Comparison of ENCODE assay signal across 14 mouse cellular contexts in genomic region chr16:34525205-34525604, GRCm38 (mm10). TPM values are rescaled to one million over a fixed set of nuclear protein-coding genes. Genes with fewer than 3 reads are reported as not detected.
DNase-seq lines count a peak whose midpoint lies in the region; ATAC-seq lines count a peak whose summit lies in the region.
"Had no signal": no experiment of that assay in that cellular context is flagged by ENCODE, and none has a peak within 500 bp of the region (broad histone marks: within the 10 kb centered on the region; RNA-seq: fewer than 3 reads in every experiment).

No protein-coding gene starts in this region.

- H3K9ac ChIP-seq in forebrain, embryonic 16.5 days (replicated peaks; ENCODE audit: low read depth, low read length): no peak overlapping the region
- H3K9ac ChIP-seq in forebrain, embryonic 12.5 days: no peak overlapping the region
- H3K9ac ChIP-seq: liver, embryonic 15.5 days had no signal

- no peaks in the 10 kb centered on the region for H3K9me3 ChIP-seq in forebrain, embryonic 16.5 days (ENCODE audit: control insufficient read depth, low read length)
- no peaks in the 10 kb centered on the region for H3K9me3 ChIP-seq in forebrain, embryonic 12.5 days
- no peaks in the 10 kb centered on the region for H3K9me3 ChIP-seq in heart, embryonic 10.5 days
- H3K9me3 ChIP-seq: limb, embryonic 10.5 days; liver, embryonic 15.5 days had no signal

- no peaks in the 10 kb centered on the region for H3K36me3 ChIP-seq in forebrain, embryonic 16.5 days (ENCODE audit: control insufficient read depth, insufficient read depth)
- H3K36me3 ChIP-seq in forebrain, embryonic 12.5 days (replicated peaks): no peaks in the 10 kb centered on the region
- H3K36me3 ChIP-seq in heart, embryonic 10.5 days: no peaks in the 10 kb centered on the region
- H3K36me3 ChIP-seq: limb, embryonic 10.5 days; liver, embryonic 15.5 days had no signal

- 65% methylated on average over 3 of the region's 3 CpGs for WGBS in forebrain, embryonic 16.5 days
- 79% methylated on average over 3 of the region's 3 CpGs for WGBS in forebrain, embryonic 12.5 days
- 15% methylated on average over 3 of the region's 3 CpGs for WGBS in heart, embryonic 10.5 days

- 0 out of 2 replicates have a peak overlapping the region, but pooled peaks have one; percentile 17 for H3K27ac ChIP-seq in forebrain, embryonic 16.5 days (ENCODE audit: low read length)
- no peak overlapping the region for H3K27ac ChIP-seq in forebrain, embryonic 12.5 days
- no peak overlapping the region for H3K27ac ChIP-seq in heart, embryonic 10.5 days
- H3K27ac ChIP-seq: limb, embryonic 10.5 days; liver, embryonic 15.5 days; macrophage had no signal

- no peak for ATAC-seq in forebrain, embryonic 16.5 days
- no peak for ATAC-seq in forebrain, embryonic 12.5 days (ENCODE audit: low FRiP score)
- ATAC-seq: inflammation-experienced regulatory T-cells, adult 6 months had no signal

- no peak overlapping the region for H3K4me3 ChIP-seq in forebrain, embryonic 16.5 days (replicated peaks; ENCODE audit: low read length)
- H3K4me3 ChIP-seq in forebrain, embryonic 12.5 days (replicated peaks): no peak overlapping the region
- no peak overlapping the region for H3K4me3 ChIP-seq in heart, embryonic 10.5 days
- H3K4me3 ChIP-seq: limb, embryonic 10.5 days; liver, embryonic 15.5 days had no signal

- no peaks in the 10 kb centered on the region for H3K27me3 ChIP-seq in forebrain, embryonic 16.5 days (replicated peaks; ENCODE audit: control insufficient read depth, insufficient read depth, low read length)
- no peaks in the 10 kb centered on the region for H3K27me3 ChIP-seq in forebrain, embryonic 12.5 days
- H3K27me3 ChIP-seq in heart, embryonic 10.5 days (ENCODE audit: insufficient read depth, poor library complexity, severe bottlenecking): no peaks in the 10 kb centered on the region
- H3K27me3 ChIP-seq: liver, embryonic 15.5 days had no signal

- DNase-seq in heart, postnatal 10 days: peak; percentile 36 to 38
- no peak for DNase-seq in heart, embryonic 10.5 days (ENCODE audit: low spot score)
- peak; percentile 47 for DNase-seq in 3T3-L1 (ENCODE audit: low read depth, low spot score)
- peak; percentile 60 to 76 for DNase-seq in left cerebral cortex, postnatal 14 days (ENCODE audit: low spot score in 2 of 2)
- DNase-seq in testis, postnatal 14 days (ENCODE audit: low spot score): no peak
- no peak for DNase-seq in embryo, embryonic 9.5 days (ENCODE audit: extremely low spot score)
- DNase-seq: adrenal gland, postnatal 25 days; kidney, postnatal 36 days had no signal

- H3K4me1 ChIP-seq in forebrain, embryonic 16.5 days (replicated peaks; ENCODE audit: control insufficient read depth, insufficient read depth, low read length): peaks cover 22% of the 10 kb centered on the region
- H3K4me1 ChIP-seq in forebrain, embryonic 12.5 days: peaks cover 24% of the 10 kb centered on the region
- peaks cover 28% of the 10 kb centered on the region for H3K4me1 ChIP-seq in heart, embryonic 10.5 days
- H3K4me1 ChIP-seq: liver, embryonic 15.5 days had no signal

- intact Hi-C loops in heart, postnatal 10 days (cut with DNase I): no loop called here
- intact Hi-C loops in left cerebral cortex, postnatal 14 days (cut with DNase I): no loop called here

- H3K4me2 ChIP-seq in forebrain, embryonic 16.5 days (ENCODE audit: low read length): no peak overlapping the region
- H3K4me2 ChIP-seq in forebrain, embryonic 12.5 days: no peak overlapping the region
- H3K4me2 ChIP-seq: liver, embryonic 15.5 days had no signal

RNA-seq across cellular contexts. Expression of gene Kalrn, which starts 48.1 kb away (rescaled TPM):
- 35.4 and 43.9 TPM in 2 replicates for polyA plus RNA-seq in forebrain, embryonic 16.5 days (2015; fragmentation: Nextera tagmentation; extraction: Ambion mirVana)
- polyA plus RNA-seq in forebrain, embryonic 12.5 days (2016; fragmentation: Nextera tagmentation; extraction: Ambion mirVana): 26.7 and 30.0 TPM in 2 replicates
- total RNA-seq in heart, postnatal 10 days (2021): 10 to 100 TPM; 30.7 to 35.7 TPM
- polyA plus RNA-seq in heart, embryonic 10.5 days (2016; fragmentation: Nextera tagmentation; extraction: Ambion mirVana): 18.4 and 22.8 TPM in 2 replicates
- total RNA-seq in left cerebral cortex, postnatal 14 days (2021): 100 to 1,000 TPM; 431 to 495 TPM

Comparison
In these comparisons a context has a peak if more than half of its experiments do, and no peak if none do; other contexts are left out.
1. DNase-seq: peak in heart, postnatal 10 days (2 of 2), 3T3-L1 (single experiment) and left cerebral cortex, postnatal 14 days (2 of 2); none in heart, embryonic 10.5 days (single experiment), testis, postnatal 14 days (single experiment) and embryo, embryonic 9.5 days (single experiment).